Mouse (Mus musculus): Measurements from ENCODE around the gene Vwf. TPM values are rescaled to one million over a fixed set of nuclear protein-coding genes. Genes with fewer than 3 reads are reported as not detected.

The Vwf gene
- polyA plus RNA-seq, 1 experiment from 2014 or later, result 42.4 TPM

- 72% methylated on average over 6 of the region's 6 CpGs for WGBS
- no peaks in the 10 kb centered on the region for H3K27me3 ChIP-seq (replicated peaks; ENCODE audit: insufficient read depth, low read length)
These were observed 46.0 kb downstream of the Vwf start for GRCm38 (mm10) chr6:125592536-125592935.

GRCm38 (mm10) chr6:125594311-125594710 lies 47.7 kb downstream of the Vwf start:
- H3K9ac ChIP-seq (replicated peaks; ENCODE audit: low read depth), result no peak overlapping the region
- no peak overlapping the region for H3K27ac ChIP-seq (ENCODE audit: low read length)
- no peak overlapping the region for H3K4me3 ChIP-seq (ENCODE audit: low read depth, low read length)
- TF ChIP-seq EP300 (IDR thresholded peaks at IDR 0.05) (no peak), CTCF (IDR thresholded peaks at IDR 0.05) (no peak)
- DNase-seq (ENCODE audit: low spot score) (no peak), ATAC-seq (no peak)
- H3K4me2 ChIP-seq (replicated peaks; ENCODE audit: low read depth, low read length), result no peak overlapping the region
- no peaks in the 10 kb centered on the region for H3K27me3 ChIP-seq (replicated peaks; ENCODE audit: insufficient read depth, low read length)
- 0 out of 2 replicates have a peak, but pooled peaks cover 7% of the 10 kb centered on the region for H3K4me1 ChIP-seq (ENCODE audit: insufficient read depth, low read depth, low read length)
- no peaks in the 10 kb centered on the region for H3K9me3 ChIP-seq (ENCODE audit: low read length)
- no peaks in the 10 kb centered on the region for H3K36me3 ChIP-seq (ENCODE audit: insufficient read depth, low read length)
- WGBS, result 62% methylated on average over 4 of the region's 4 CpGs

More at GRCm38 (mm10) chr6:125592536-125592935, 46.0 kb downstream of the Vwf start:
- Histone ChIP-seq H3K27ac (ENCODE audit: low read length) (peak overlapping the region; percentile 85; the same call in 1 of the 2 replicates), H3K9me3 (ENCODE audit: low read length) (no peaks in the 10 kb centered on the region), H3K9ac (replicated peaks; ENCODE audit: low read depth) (no peak overlapping the region), H3K4me2 (replicated peaks; ENCODE audit: low read depth, low read length) (no peak overlapping the region), H3K36me3 (ENCODE audit: insufficient read depth, low read length) (no peaks in the 10 kb centered on the region), H3K4me3 (ENCODE audit: low read depth, low read length) (no peak overlapping the region), H3K4me1 (ENCODE audit: insufficient read depth, low read depth, low read length) (0 out of 2 replicates have a peak, but pooled peaks cover 7% of the 10 kb centered on the region)
- no peak for ATAC-seq
- DNase-seq (ENCODE audit: low spot score), result no peak
- TF ChIP-seq CTCF (IDR thresholded peaks at IDR 0.05), result no peak
- TF ChIP-seq EP300 (IDR thresholded peaks at IDR 0.05), result no peak

- TF ChIP-seq CTCF (IDR thresholded peaks at IDR 0.05), result no peak
- peak; percentile 75 for TF ChIP-seq EP300 (IDR thresholded peaks at IDR 0.05)
- no peaks in the 10 kb centered on the region for H3K9me3 ChIP-seq (ENCODE audit: low read length)
- H3K4me2 ChIP-seq (replicated peaks; ENCODE audit: low read depth, low read length), result no peak overlapping the region
- H3K27me3 ChIP-seq (replicated peaks; ENCODE audit: insufficient read depth, low read length), result no peaks in the 10 kb centered on the region
- H3K27ac ChIP-seq (ENCODE audit: low read length), result no peak overlapping the region
- no peak overlapping the region for H3K9ac ChIP-seq (replicated peaks; ENCODE audit: low read depth)
- H3K4me1 ChIP-seq (ENCODE audit: insufficient read depth, low read depth, low read length), result 0 out of 2 replicates have a peak, but pooled peaks cover 7% of the 10 kb centered on the region
- 10% methylated on average over 4 of the region's 4 CpGs for WGBS
- DNase-seq (ENCODE audit: low spot score) (peak; percentile 62), ATAC-seq (peak; percentile 52)
- H3K4me3 ChIP-seq (ENCODE audit: low read depth, low read length), result no peak overlapping the region
- H3K36me3 ChIP-seq (ENCODE audit: insufficient read depth, low read length), result no peaks in the 10 kb centered on the region
These were observed 48.3 kb downstream of the Vwf start for GRCm38 (mm10) chr6:125594825-125595224.

- H3K4me3 ChIP-seq (ENCODE audit: low read depth, low read length), result no peak overlapping the region
- H3K4me1 ChIP-seq (ENCODE audit: insufficient read depth, low read depth, low read length), result 0 out of 2 replicates have a peak, but pooled peaks cover 3% of the 10 kb centered on the region
- H3K27ac ChIP-seq (ENCODE audit: low read length), result no peak overlapping the region
- H3K27me3 ChIP-seq (replicated peaks; ENCODE audit: insufficient read depth, low read length), result no peaks in the 10 kb centered on the region
- no peaks in the 10 kb centered on the region for H3K36me3 ChIP-seq (ENCODE audit: insufficient read depth, low read length)
- DNase-seq (ENCODE audit: low spot score), result peak; percentile 31
- H3K9ac ChIP-seq (replicated peaks; ENCODE audit: low read depth), result no peak overlapping the region; the same call in 1 of the 2 replicates
- 26% methylated on average over 16 of the region's 16 CpGs for WGBS
- no peak overlapping the region for H3K4me2 ChIP-seq (replicated peaks; ENCODE audit: low read depth, low read length)
- ATAC-seq, result no peak
- H3K9me3 ChIP-seq (ENCODE audit: low read length), result no peaks in the 10 kb centered on the region
- TF ChIP-seq CTCF (IDR thresholded peaks at IDR 0.05) (no peak), EP300 (IDR thresholded peaks at IDR 0.05) (no peak; the same call in 1 of the 2 replicates)
These were observed 50.2 kb downstream of the Vwf start for GRCm38 (mm10) chr6:125596701-125597318.

- ATAC-seq (no peak), DNase-seq (ENCODE audit: low spot score) (no peak)
- Histone ChIP-seq H3K9ac (replicated peaks; ENCODE audit: low read depth) (no peak overlapping the region), H3K27ac (ENCODE audit: low read length) (no peak overlapping the region), H3K27me3 (replicated peaks; ENCODE audit: insufficient read depth, low read length) (no peaks in the 10 kb centered on the region), H3K9me3 (ENCODE audit: low read length) (no peaks in the 10 kb centered on the region), H3K4me3 (ENCODE audit: low read depth, low read length) (no peak overlapping the region), H3K4me2 (replicated peaks; ENCODE audit: low read depth, low read length) (no peak overlapping the region), H3K4me1 (ENCODE audit: insufficient read depth, low read depth, low read length) (0 out of 2 replicates have a peak, but pooled peaks cover 3% of the 10 kb centered on the region), H3K36me3 (ENCODE audit: insufficient read depth, low read length) (no peaks in the 10 kb centered on the region)
- TF ChIP-seq CTCF (IDR thresholded peaks at IDR 0.05), result no peak
- no peak for TF ChIP-seq EP300 (IDR thresholded peaks at IDR 0.05)
- 80% methylated on average over 4 of the region's 4 CpGs for WGBS
These were observed 51.1 kb downstream of the Vwf start for GRCm38 (mm10) chr6:125597716-125598115.

GRCm38 (mm10) chr6:125600036-125600558 lies 53.5 kb downstream of the Vwf start:
- 34% methylated on average over 9 of the region's 9 CpGs for WGBS
- TF ChIP-seq CTCF (IDR thresholded peaks at IDR 0.05) (peak; percentile 96), EP300 (IDR thresholded peaks at IDR 0.05) (no peak)

More at GRCm38 (mm10) chr6:125600036-125600558, 53.5 kb downstream of the Vwf start:
- H3K4me1 ChIP-seq (ENCODE audit: insufficient read depth, low read depth, low read length), result peaks cover 7% of the 10 kb centered on the region; the same call in 1 of the 2 replicates
- H3K27me3 ChIP-seq (replicated peaks; ENCODE audit: insufficient read depth, low read length), result no peaks in the 10 kb centered on the region
- no peak overlapping the region for H3K4me3 ChIP-seq (ENCODE audit: low read depth, low read length)
- H3K27ac ChIP-seq (ENCODE audit: low read length), result no peak overlapping the region
- no peaks in the 10 kb centered on the region for H3K9me3 ChIP-seq (ENCODE audit: low read length)
- ATAC-seq, result peak; percentile 13; the same call in 1 of the 2 replicates
- no peaks in the 10 kb centered on the region for H3K36me3 ChIP-seq (ENCODE audit: insufficient read depth, low read length)
- no peak overlapping the region for H3K9ac ChIP-seq (replicated peaks; ENCODE audit: low read depth)
- no peak overlapping the region for H3K4me2 ChIP-seq (replicated peaks; ENCODE audit: low read depth, low read length)
- peak; percentile 82 for DNase-seq (ENCODE audit: low spot score)

All from lung, postnatal 0 days (tissue).